Mouse (Mus musculus): ENCODE results near the gene Gstp3.

Gstp3 gene

DNA sequence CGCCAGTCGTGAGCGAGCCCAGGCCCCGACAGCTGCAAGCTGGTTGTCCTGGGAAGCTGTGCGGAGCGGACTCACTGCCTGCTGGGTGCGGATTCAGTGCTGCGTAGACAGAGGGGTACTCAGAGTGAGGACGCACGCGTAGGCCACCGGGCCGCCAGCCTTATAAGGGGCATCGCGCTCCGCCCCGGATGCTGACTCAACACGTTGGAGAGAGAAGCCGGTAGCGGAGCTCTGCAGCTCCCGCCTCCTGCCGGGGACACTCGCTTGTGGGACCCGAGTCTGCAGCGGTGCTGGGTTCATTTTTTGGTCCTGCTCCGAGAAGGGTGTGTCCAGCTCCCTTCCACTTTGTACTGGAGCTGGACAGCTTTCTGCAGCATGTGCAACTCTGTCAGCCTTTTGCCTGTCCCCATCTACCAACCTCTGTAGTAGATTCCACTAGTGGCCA lies 21.6 kb downstream of the Gstp3 start, which contains the start of gene Gstp1:
Gene Gstp1 (minus strand): TSS at position 198 of the 445 bp plus-strand sequence.
- under 1% methylated on average over 26 of the region's 26 CpGs for WGBS

DNA sequence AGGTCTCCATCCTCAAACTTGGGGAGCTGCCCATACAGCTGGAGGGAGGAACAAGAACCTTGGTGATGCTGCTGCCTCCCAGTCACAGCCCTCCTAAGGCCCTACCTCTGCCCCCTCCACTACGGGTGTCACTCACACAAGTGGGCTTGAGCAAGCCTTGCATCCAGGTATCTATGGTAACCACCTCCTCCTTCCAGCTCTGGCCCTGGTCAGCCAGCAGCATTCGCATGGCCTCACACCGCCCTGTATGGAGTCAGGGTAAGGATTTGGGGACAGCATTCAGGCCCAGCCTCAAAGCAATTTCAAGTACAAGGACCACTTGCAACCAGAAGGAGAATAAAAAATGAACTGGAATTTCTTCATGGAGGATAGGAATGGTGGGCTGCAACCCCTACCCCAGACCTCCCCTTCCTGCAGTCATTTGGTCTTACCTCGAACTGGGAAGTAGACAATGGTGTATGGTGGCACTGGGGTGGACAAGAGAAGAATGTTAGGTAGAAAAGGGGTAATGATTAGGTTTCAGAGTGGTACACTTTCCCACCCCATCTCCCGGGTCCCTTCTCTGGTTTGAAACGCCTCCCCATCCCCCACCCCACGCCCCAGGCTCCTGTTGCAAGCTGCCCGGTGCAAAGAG lies 22.1 kb downstream of the Gstp3 start:
- WGBS, result 18% methylated on average over 7 of the region's 8 CpGs

DNA sequence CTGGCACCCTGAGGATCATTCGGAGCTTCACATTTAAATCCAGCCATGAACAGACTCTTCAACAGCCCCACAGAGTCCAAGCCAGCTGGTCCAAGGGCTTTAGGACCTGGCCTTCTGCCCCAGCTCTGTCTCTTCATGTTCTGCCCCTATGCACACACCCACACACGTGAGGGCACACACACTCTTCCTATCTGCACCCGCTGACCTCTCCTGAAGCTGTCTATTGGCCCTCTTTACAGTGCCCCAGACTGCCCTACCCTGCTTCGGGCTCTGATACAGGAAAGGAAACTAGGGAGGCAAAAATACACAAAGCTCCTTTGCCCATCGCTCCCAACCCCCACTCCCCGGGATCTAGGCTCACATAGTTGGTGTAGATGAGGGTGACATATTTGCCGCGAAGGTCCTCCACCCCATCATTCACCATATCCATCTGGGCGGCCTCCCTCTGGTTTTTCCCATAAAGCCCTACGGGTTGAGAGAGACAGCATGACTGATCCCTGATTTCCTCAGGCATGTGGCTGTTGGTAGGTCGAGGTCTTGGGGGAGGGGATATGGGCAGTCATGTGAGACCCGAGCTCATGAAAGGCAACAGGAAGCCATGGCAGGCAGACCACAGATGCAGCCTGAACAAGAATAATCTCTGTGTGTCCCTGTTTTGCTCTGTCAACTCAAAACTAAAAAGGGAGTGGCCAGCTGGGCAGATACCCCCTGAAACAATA lies 22.9 kb downstream of the Gstp3 start:
- WGBS, result 79% methylated on average over 12 of the region's 12 CpGs

DNA sequence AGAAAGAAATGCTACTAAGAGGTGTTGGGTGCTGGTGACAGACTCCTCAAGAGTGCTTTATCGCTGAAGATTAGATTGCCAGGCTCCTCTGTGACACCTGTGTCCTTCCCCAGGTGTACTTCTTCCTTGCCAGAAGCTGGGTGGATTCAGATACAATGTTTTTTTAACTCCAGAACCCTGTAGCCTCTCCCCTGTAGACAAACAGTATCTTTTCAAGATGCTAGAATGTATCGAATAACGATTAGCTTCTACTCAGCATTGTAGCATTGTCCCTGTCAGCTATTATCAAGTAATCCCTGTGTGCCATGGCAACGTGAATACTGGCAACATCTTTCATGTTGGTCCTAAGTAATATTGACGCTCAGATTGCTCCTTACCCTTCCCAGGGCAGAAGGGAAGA lies 25.6 kb downstream of the Gstp3 start:
- 61% methylated on average over 5 of the region's 5 CpGs for WGBS

DNA sequence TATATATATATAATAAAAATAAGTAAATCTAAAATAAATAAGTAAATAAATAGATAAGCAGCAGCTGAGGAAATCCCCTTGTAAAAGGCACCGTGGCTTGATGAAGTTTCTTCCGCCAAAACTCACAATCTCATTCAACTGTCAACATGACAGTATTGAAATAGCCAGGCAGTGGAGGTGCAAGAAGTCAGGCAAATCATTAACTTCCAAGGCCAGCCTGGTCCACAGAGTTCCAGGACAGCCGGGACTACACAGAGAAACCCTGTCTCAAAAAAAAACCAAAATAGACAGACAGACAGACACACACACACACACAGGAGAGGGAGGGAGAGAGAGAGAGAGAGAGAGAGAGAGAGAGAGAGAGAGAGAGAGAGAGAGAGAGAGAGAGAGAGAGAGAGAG lies 26.1 kb downstream of the Gstp3 start:
- 82% methylated on average over 3 of the region's 3 CpGs for WGBS

DNA sequence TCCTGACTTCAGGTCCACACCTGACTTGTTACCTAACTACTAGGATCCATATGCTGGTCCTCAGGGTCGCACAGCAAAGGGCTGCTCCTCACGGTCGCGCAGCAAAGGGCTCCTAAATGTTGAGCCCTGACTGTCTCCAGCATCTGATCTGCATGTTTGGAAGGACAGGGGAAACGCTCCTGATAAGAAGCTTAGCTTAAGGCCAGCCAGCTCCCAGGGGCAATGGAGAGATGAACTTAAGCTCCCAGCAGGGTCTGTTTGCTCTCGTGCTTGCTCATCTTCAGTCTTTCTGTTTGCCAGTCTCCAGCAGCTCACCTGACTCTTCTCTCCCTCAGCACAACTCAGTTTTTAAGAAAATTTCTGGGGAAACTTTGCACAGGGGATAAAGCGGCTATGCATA lies 26.7 kb downstream of the Gstp3 start:
- 79% methylated on average over 7 of the region's 7 CpGs for WGBS

DNA sequence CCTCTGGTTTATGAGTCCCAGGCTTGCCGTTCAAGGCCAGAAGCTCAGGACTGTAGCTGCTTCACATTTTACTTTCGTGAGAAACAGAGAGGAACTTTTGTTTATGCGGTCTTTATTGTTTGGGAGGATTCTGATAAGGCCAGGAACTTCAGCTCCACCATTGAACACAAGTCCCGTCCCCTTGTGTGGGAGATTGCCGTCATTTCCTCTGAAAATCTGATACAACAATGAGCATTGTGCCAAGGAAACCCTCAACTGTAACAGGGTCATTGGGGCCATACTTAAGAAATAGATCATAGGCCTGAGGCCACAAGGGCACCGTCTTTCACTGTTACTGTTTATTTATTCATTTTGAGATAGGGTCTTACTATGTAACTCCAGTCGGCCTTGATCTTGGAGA lies 36.2 kb downstream of the Gstp3 start:
- 81% methylated on average over 7 of the region's 7 CpGs for WGBS

DNA sequence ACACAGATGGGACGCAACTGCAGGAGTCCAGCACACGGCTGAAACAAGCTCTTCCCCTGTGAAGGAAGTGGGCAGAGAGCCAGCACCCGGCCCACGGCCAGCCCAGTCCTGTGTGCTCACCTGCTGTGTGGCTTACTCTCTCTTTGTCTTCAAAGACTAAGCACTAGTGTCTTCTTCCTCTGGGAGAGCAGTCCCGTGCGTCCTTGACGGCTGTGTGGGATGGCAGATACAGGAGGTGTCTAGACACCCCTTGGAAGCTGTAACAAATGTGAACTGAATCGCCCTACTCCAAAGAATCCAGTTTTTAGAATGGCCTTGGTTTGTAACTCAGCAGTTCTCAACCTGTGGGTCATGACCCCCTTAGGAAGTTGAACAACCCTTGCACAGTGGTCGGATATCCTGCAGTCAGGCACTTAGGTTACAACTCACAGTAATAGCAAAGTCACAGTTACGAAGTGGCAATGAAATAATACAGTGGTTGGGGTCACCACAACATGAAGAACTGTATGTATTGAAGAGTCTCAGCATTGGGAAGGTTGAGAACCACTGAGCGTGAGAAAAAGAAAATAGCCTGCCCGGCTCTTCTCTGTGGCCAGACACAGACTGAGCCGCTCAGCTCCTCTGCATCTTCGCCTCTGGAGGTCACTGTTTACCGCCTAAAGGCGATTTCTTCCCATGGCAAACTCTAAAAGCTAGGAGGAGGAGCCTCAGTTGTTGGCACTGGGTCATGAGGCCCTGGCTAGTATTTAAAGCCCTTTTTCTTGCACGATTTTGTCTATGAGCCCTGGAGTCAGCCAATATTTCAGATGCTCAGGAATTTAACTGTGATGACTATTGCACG lies 40.4 kb downstream of the Gstp3 start:
- WGBS, result 20% methylated on average over 18 of the region's 18 CpGs

DNA sequence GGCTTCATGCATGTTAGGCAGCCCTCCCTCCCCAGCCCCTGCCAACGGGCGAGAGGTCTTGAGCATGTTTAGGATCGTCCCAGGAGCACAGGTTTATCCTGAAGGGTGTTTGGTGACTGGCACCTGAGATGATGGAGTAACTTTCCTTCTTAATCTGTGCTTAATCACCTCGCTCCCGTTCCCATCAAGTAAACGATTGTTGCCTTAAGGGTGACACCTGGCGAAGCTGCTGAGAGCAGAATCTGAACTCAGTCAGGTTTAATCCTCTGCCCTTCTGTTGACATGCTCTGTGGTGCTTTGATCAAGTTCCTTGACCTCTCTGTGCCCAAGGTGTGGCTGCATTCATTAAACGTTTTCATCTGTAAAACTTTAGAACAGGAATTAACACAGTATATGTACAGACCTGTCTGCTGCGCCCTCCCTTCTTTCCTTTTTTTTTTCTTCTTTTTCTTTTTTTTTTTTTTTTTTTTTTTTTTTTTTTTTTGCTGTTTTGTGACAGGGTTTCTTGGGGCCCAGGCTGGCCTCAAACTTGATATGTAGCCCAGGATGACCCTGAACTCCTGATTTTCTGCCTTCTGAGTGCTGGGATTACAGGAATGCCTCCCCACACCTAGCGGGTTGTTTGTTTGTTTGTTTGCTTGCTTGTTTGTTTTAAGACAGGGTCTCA lies 41.3 kb downstream of the Gstp3 start:
- 72% methylated on average over 10 of the region's 10 CpGs for WGBS

DNA sequence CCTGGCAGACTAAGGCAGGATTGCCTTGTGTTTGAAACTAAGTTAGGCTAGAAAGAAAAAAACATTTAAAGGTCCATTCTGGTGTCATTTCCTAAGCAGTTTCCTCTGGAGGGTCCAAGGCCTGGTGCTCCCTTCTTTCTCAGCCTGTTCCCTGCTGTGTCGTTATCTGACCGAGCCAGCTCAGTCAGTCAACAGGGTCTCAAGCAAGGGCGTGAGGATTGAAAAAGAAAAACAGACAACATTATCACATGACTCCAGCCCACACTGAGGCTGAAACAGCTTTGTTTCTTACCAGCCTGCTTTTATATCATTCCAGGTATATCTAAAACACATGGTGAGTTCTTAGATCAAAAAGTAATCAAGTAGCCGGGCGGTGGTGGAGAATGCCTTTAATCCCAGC lies 43.7 kb downstream of the Gstp3 start:
- WGBS, result 81% methylated on average over 5 of the region's 5 CpGs

DNA sequence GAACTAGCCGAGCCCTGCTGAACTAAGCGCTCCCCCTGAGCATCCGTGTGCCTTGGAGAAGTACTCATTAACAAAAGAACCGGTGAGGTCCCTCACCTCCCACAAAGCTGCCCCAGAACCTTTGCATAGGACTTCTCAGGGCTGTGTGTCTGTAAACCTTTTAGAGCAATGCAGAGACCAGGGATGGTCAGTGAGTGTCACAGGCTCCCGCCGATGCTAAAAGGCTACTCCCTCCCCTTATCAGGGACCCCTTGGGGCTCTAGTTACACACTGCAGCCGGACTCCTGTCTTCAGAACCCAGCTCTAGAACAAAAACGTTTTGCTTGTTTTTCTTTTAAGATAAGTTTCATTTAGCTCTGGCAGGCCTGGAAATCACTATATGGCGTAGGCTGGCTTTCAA lies 46.3 kb downstream of the Gstp3 start:
- WGBS, result 22% methylated on average over 9 of the region's 9 CpGs

DNA sequence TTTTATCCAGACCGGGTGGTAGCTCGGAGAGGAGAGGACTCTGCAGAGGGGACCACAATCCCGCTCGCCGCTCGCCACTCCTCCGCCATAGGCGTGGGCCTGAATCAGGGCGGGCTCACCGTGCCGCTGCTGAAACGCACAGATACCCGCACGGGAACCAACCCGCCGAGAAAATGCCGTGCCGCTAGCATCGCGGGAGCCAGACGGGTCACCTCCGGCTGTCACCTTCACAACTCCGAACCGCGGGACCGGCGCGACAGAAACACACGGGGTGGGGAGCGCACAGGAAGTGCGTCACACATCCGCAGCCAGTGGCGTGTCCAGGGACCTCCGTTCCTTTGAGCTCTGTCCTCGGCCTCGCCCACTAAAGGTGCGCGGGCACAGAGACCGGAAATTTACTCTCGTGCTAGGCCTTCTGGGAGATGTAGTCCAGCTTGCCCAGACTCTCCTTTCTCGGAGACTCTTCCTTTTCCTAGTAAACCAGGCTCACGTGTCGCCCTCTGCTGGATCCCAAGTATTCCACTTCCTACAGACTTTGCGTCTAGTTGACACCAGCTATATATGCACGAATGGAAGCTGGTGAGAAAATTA lies 46.8 kb downstream of the Gstp3 start, which contains the start of gene Ndufv1:
Gene Ndufv1 (minus strand): TSS at position 375 of the 591 bp plus-strand sequence.
- WGBS, result under 1% methylated on average over 45 of the region's 45 CpGs

DNA sequence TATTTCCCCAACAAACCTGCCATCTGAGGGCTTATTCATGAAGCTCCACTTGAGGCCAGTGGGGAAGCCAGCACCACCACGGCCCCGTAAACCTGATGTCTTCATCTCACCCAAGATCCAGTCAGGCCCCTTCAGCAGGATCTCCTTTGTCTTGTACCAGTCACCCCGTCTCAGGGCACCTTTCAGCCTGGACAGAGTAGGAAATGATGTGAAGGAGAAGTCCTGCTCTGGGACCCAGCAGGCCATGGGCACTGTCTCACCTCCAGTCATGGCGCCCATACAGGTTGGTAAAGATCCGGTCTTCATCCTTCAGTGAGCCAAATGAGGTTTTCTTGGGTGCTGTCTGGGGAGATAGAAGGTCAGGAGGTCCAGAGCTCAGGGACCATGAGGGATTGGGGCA lies 48.3 kb downstream of the Gstp3 start:
- 91% methylated on average over 5 of the region's 5 CpGs for WGBS
